Mouse (Mus musculus) right cerebral cortex, postnatal 14 days (tissue): ENCODE data around the gene Pik3r3.
"Not testable (repeated sequence)": the region's sequence is repeated elsewhere in the genome, so short reads cannot be mapped to it uniquely, and the experiment has no call there.

Source experiments
- DNase-seq: peaks from one replicate; pipeline ENCODE4 v3.0.0; 2022

The Pik3r3 gene

DNA sequence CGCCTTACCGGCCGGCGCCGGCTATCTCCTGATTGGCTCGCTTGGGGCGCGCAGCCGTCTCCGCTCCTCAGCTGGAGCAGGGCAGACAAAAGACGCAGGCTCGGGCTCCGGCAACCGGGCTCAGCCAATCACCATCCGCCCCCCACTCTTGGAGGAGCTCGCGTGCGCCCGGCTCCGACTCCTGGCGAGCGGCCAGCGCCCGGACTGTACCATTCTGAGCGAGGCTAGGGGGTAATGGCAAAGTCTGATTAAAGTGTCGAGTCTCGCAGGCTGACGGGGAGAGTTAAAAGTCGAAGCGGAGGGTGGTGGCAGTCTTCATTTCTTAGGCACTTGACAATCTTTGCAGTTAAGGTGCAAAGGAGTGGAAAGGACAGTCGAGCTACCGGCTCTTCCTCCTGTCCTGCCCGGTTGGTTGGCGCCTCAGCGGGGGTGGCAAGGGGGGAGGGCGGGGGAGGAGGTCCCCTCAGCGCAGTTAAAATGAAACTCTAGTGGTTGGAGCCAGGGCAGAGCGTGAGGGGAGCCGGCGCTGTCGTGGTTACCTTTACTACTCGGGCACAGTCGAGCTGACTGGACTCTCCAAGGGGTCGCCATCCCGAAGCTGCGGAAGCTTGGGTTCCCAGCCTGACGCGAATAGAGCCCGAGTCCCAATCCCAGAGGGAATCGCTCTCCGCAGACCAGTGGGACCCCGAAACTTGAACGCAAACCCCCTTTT, at the start of gene Pik3r3:
Gene Pik3r3, plus strand, starts transcription at position 479 of the 712 bp plus-strand sequence.
- peak; percentile 99 for DNase-seq

GRCm38 (mm10) chr4:116173072-116173471, 48.3 kb upstream of the Pik3r3 start, which contains the start of the genes 1700042G07Rik and Gm49337:
Gene 1700042G07Rik (plus strand): TSS chr4:116173372.
Gene Gm49337 (plus strand): TSS chr4:116173384.
- DNase-seq, result no peak

GRCm38 (mm10) chr4:116173752-116174151, 47.7 kb upstream of the Pik3r3 start:
- DNase-seq, result no peak

DNA sequence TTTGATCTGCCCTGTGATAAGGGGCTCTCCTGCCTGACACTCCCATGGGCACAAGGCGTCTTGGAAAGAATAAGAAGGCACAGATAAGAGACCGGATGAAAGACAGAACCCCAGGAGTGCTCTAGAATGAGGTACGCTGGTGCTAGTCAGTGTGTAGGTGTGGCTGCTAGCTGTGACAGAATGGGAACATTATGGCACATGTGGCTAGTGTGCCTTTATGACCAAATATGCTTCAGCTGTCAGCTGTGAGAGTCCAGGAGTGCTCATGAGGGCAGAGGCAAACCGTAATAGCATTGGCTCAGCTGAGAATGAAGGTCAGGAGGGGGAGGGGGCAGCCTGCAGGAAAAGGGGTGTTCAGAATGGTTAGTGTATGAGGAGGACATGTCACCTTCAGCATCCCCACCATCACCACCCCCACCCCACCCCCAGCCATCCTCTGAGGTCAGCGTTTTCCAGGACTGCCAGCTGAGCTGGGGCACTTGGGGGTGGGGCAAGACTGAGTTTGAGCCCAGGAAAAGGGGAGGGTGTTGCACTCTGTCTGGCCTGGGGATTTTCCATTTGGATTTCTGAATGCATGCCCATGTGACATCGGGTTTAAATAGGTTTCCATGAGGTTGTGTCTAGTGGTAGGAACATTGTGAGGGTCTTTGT, 46.8 kb upstream of the Pik3r3 start:
- DNase-seq, result no peak

DNA sequence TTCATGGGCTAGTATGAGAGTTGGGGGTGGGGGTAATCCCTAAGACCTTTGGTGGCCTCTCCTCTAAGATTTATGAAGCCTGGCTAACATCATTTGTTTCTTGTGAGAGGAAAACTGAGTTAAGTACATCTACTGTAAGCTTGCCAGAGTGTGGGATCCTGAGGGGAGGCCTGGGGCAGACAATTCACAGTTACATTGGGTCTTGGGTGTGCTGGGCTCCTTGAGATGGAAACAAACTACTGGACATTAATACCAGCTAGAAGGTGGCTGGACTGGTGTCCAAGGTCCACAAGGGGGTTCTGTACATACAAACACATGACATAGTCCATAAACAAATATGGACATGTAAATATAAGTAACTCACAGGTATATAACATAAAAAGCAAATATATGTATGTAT, 46.3 kb upstream of the Pik3r3 start:
- DNase-seq, result no peak

- peak; percentile 43 for DNase-seq
Observed at GRCm38 (mm10) chr4:116175711-116176542, 45.5 kb upstream of the Pik3r3 start.

DNA sequence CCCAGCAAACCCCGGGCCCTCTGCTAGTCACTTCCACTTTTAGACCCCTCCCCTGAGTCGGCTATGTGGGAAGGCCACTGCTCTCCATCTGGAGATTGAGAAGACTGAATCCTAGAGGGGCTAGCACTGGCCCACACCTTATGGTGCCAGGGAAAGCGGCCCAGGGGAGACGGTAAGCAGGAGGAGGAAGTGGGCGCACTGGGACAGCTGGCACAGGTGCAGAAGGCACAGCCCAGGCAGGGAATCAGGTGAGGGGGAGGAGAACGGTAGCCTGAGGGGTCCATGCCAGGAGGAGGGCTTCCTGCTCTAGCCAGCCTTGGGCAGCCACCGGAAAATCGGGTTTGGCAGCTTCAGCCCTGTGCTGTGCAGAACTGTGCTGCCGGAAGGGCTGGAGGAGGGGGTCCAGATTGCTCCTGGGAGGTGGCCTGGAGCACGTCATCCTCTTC, 44.9 kb upstream of the Pik3r3 start:
- peak; percentile 71 for DNase-seq

GRCm38 (mm10) chr4:116177140-116177539, 44.3 kb upstream of the Pik3r3 start:
- peak; percentile 42 for DNase-seq

GRCm38 (mm10) chr4:116182079-116182478, 39.3 kb upstream of the Pik3r3 start:
- DNase-seq, result no peak

DNA sequence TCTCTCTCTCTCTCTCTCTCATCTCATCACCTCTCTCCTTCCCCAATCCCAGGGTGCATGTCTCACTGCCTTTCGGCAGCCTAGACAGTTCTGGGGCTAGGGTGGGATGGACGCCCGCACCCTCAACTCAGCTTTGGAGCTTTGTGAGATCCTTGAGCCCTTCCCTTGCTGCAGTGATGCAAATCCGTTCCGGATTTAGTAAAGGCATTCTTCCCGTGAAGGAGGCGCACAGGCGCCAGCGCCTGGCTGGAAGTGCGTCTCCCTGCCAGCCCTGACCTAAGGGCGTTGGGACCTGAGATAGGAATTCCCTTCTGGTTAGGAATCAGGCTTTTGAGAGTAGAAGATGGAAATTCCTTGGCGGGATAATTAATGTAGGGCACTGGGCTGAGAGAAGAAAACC, 38.7 kb upstream of the Pik3r3 start:
- DNase-seq, result no peak

DNA sequence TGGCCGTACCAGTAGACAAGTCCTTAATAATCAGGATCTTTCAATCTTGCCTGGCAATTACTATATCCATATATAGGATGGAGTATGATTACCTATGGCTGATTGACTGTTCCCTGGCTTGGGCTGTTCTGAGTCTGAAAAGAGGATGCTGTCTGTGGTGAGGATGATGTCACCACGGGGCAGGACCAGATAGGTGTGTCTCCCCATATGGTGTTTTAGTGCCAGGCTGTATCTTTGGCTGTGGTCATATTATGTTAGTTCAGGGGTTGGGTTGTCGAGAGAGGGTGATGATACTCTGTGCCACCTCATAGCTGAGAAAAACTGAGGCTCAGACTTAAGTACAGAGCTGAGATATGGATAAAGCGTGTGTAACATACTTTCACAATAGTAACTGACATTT, 36.3 kb upstream of the Pik3r3 start:
- DNase-seq, result no peak

DNA sequence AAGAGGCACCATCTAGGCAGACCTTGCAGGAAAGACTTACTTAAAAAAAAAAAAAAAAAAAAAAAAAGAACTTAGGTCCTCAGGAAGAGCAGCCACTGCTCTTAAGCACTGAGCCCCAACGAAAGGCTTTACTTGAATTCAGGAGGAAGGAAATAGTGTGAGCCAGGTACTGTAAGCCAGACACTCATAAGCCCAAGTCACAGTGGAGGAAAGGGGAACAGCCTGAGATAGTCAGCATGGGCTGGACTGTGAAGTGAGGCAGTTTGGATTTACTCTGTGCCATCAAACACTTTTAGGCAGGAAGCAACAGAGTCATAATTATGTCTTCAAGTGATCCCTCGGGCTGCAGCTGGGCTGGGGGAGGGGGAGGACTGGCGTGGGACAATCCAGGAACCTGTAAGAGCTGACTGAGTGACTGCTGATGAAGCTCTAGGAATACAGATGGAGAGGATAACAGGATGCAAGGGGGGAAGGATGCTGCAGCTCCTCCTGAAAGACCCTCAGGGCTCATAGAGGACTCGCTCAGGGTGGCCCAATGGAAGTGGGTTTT, 29.1 kb upstream of the Pik3r3 start:
- peak; percentile 12 for DNase-seq

- DNase-seq, result no peak
Observed at GRCm38 (mm10) chr4:116193583-116194383, 27.6 kb upstream of the Pik3r3 start.

GRCm38 (mm10) chr4:116198422-116198821, 23.0 kb upstream of the Pik3r3 start:
- no peak for DNase-seq

DNA sequence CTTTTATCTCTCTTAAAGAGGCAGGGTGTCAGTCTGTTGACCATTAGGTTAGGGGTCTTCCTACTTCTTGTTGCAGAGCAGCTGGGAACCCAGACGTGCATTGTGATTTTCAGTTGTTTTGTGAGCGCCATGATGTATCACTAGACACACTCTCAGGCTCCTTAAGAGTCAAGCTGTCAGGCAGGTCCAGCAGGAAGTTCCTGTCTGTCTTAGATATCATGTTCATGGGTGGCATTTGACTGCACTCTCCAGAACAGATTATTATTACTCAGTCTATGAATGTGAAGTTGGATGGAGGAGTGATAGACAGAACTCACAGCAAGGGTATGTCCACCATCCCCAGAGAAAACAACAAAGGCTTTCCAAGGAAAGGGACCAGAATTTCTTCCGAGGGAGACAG, 17.0 kb upstream of the Pik3r3 start:
- DNase-seq, result no peak

DNA sequence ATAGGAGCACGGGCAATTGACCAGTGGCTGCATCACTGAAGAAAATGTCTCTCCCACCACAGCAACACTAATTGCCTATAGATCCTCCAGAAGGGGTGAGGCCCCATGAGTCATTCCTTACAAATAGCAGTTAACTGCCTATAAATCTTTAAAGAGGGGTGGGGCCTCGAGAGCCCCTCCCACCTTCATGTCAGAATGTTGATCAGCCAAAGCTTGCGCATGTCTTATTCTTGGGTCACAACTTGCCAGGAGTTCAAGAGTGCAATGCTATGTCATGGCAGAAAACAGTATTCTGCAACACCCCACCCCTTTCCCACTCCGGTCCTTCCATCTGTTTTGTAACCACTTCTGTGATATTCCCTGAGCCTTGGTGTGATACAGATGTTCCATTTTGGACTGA, 14.9 kb upstream of the Pik3r3 start:
- DNase-seq, result no peak

- no peak for DNase-seq
Observed at GRCm38 (mm10) chr4:116208891-116209290, 12.5 kb upstream of the Pik3r3 start.

DNA sequence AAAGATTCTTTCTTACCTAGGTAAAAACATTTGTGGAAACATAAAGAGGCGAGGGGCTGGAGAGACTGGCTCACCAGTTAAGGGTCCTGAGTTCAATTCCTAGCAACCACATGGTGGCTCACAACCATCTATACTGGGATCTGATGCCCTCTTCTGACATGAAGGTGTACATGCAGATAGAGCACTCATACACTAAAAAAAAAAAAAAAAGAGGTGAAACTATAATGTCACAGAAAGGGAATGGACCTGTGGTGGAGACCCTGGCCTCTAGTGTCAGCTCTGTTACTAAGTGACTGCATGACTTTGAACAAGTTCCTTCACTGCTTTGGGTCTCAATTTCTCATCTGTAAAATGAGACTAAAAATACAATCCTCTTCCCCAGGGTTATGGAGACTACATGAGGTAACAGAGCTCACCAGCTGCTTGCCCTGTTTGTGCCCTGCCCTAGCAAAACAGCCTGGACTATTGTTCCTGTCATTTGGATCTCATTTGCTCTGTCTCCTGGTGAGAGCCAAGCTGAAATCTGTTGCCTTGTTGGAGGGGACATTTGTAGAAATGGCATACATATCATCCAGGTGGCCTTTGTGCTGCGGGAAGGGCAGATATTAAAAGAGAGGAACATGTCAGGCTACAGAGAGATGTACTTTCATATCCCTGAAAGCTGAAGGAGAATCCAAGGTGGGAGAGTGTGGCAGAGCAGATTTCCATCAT, 5.4 kb upstream of the Pik3r3 start:
- DNase-seq, result no peak

DNA sequence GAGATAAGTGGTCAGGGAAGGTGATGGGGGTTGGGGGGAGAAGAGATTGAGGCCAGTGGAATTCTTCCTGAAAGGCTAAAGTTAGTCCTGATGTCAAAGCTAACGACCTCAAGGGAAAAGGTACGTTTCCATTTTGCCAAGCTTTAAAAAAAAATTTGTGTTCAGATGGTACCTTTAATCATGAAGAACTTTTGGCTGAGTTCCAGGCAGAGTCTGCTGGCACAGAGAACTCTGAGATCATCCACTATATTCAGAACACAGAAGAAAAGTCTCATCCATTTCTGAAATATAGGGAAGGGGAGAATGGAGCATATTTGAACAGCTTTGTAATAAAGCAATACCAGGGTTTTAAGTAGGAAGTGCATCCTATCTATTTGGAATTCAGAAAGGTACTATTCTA, 4.4 kb upstream of the Pik3r3 start:
- DNase-seq, result no peak

GRCm38 (mm10) chr4:116217661-116218060, 3.8 kb upstream of the Pik3r3 start:
- DNase-seq, result not testable (repeated sequence)

GRCm38 (mm10) chr4:116219056-116219455, 2.4 kb upstream of the Pik3r3 start:
- DNase-seq, result no peak
